Mouse (Mus musculus) liver, embryonic 16.5 days (tissue): ENCODE measurements around the gene Abhd5. TPM values are rescaled to one million over a fixed set of nuclear protein-coding genes. Genes with fewer than 3 reads are reported as not detected.

Experiments
- ATAC-seq: fragments of 200-750 bp; cut with Nextera tagmentation; 2 replicates; pipeline ENCODE4 v1.8.0; 2017; ENCODE audit warnings: low read depth, mild to moderate bottlenecking, moderate number of reproducible peaks, moderate library complexity
- H3K27ac ChIP-seq: fragments of 300-500 bp; sonication (generic); 2 replicates; pipeline ENCODE4 v1.5.1; 2014; ENCODE audit warnings: mild to moderate bottlenecking, low read length
- H3K27me3 ChIP-seq: fragments of 300-500 bp; sonication (generic); 2 replicates; pipeline ENCODE4 v1.6.1; 2014; ENCODE audit warnings: low read depth, low read length, mixed read lengths; ENCODE audit not compliant: control insufficient read depth, insufficient read depth
- H3K36me3 ChIP-seq: fragments of 300-500 bp; sonication (generic); 2 replicates; pipeline ENCODE4 v1.6.1; 2014; ENCODE audit warnings: mild to moderate bottlenecking; ENCODE audit not compliant: control insufficient read depth, insufficient read depth
- H3K4me1 ChIP-seq: fragments of 300-500 bp; sonication (generic); 2 replicates; pipeline ENCODE4 v1.6.1; 2014; ENCODE audit warnings: low read depth, low read length, mixed read lengths; ENCODE audit not compliant: control insufficient read depth
- H3K4me2 ChIP-seq: fragments of 300-500 bp; sonication (generic); 2 replicates; pipeline ENCODE4 v1.6.1; 2014; ENCODE audit warnings: low read depth, low read length, mixed read lengths
- H3K4me3 ChIP-seq: fragments of 300-500 bp; sonication (generic); 2 replicates; pipeline ENCODE4 v1.5.1; 2014; ENCODE audit warnings: low read depth, mild to moderate bottlenecking, low read length
- H3K9ac ChIP-seq: fragments of 300-500 bp; sonication (generic); 2 replicates; pipeline ENCODE4 v1.6.1; 2014; ENCODE audit warnings: low read depth, low read length
- H3K9me3 ChIP-seq: fragments of 300-500 bp; sonication (generic); replicated peaks from 2 replicates; pipeline ENCODE4 v1.6.1; 2016; ENCODE audit warnings: low read length; ENCODE audit not compliant: control insufficient read depth
- WGBS: fragments of 180-500 bp; shearing (Covaris S2); extraction: QIAGEN DNeasy Blood & Tissue Kit; methylation state at CpG from one replicate; pipeline ENCODE4 v1.1.7; 2014; ENCODE audit not compliant: insufficient replicate concordance; 5-methylcytosine and 5-hydroxymethylcytosine counted together
- polyA plus RNA-seq: library from polyadenylated mRNA; unstranded; fragments of >200 nt; fragmentation: Nextera tagmentation; extraction: Ambion mirVana; gene quantifications from 2 replicates; pipeline ENCODE4 v1.2.1, GENCODE M21; 2015

Gene Abhd5
- polyA plus RNA-seq, 1 experiment from 2014 or later = 23.9 TPM

DNA sequence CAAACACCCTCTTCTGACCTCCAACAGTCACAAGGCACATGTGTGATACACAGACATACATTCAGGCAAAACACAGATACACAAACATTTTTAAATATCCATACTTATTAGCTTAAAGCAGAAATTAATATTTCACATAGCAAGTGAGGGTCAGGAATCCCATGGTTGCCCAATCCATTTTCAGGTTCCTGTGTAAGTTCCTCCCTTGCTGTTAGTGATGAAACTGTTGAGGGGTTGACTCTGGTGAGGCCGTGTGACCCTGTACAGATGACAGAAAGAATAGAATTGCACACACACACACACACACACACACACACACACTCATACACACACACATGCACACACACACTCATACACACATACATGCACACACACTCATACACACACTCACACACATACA lies 63.2 kb downstream of the Abhd5 start:
- Histone ChIP-seq H3K4me3 (no peak overlapping the region), H3K9me3 (no peaks in the 10 kb centered on the region), H3K27me3 (no peaks in the 10 kb centered on the region), H3K9ac (no peak overlapping the region), H3K4me1 (no peaks in the 10 kb centered on the region), H3K27ac (no peak overlapping the region), H3K4me2 (no peak overlapping the region), H3K36me3 (no peaks in the 10 kb centered on the region)
- peak; percentile 30; the same call in 1 of the 2 replicates for ATAC-seq
- WGBS = 45% methylated on average over 1 of the region's 1 CpGs

DNA sequence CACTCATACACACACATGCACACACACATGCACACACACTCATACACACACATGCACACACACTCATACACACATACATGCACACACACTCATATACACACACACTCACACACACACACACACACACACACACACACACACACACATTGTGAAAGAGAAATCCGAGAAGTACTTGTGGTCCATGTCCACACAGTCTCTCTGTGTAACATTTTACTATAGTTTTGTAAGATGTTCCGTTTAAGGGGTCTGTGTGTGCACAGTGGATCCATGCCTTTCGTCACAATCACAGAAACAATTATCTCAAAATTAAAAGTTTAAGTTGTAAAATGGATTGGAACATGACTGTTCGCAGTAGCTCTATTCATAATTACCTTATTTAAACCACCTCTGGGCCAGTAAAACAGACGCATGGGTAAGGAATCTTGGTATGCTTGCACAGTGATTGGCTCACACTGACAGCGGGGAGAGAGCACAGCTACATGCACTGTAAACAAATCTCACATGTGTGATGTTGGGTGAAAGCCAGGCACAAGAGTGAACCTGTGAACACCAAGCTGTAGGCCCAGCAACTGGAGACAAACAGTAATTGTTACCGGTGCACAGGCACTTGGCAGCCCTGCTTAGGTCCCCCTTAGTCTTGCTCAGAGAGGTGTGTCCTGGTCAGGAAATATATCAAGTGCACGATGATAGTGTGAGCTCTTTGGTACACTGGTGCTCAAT lies 63.8 kb downstream of the Abhd5 start:
- Histone ChIP-seq H3K4me1 (no peaks in the 10 kb centered on the region), H3K4me3 (no peak overlapping the region), H3K4me2 (no peak overlapping the region), H3K9ac (no peak overlapping the region), H3K36me3 (no peaks in the 10 kb centered on the region), H3K9me3 (no peaks in the 10 kb centered on the region), H3K27me3 (no peaks in the 10 kb centered on the region), H3K27ac (no peak overlapping the region)
- peak; percentile 13; the same call in 1 of the 2 replicates for ATAC-seq
- WGBS = 65% methylated on average over 8 of the region's 8 CpGs

DNA sequence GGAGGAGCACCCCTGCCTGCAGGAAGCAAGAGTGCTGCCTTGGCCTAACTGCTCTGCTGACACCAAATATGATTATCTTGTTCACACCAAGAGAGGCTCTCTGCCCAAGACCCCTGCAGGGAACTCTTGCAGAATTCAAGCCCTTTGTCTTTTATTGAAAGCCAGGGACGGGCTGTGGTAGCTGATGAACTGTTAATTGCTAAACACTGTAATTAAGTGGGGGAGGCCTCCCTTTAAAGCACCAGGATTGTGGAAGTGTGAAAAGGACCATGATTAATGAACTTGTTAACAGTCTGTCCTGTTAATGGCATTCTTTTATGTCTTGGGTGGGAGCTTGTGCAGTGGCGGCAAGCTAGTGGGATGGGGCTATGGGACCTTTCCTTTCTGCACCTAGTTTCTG lies 65.2 kb downstream of the Abhd5 start:
- Histone ChIP-seq H3K9ac (no peak overlapping the region), H3K27ac (no peak overlapping the region), H3K36me3 (no peaks in the 10 kb centered on the region), H3K27me3 (no peaks in the 10 kb centered on the region), H3K9me3 (no peaks in the 10 kb centered on the region), H3K4me1 (no peaks in the 10 kb centered on the region), H3K4me3 (no peak overlapping the region), H3K4me2 (no peak overlapping the region)
- ATAC-seq = no peak
- WGBS = 60% methylated on average over 2 of the region's 2 CpGs

- no peaks in the 10 kb centered on the region for H3K27me3 ChIP-seq
- no peak overlapping the region for H3K4me2 ChIP-seq
- 52% methylated on average over 5 of the region's 5 CpGs for WGBS
- no peaks in the 10 kb centered on the region for H3K36me3 ChIP-seq
- H3K27ac ChIP-seq = no peak overlapping the region
- H3K4me1 ChIP-seq = no peaks in the 10 kb centered on the region
- no peak for ATAC-seq
- H3K4me3 ChIP-seq = no peak overlapping the region
- H3K9me3 ChIP-seq = no peaks in the 10 kb centered on the region
- H3K9ac ChIP-seq = no peak overlapping the region
Observed at GRCm38 (mm10) chr9:122420195-122420756, 68.9 kb downstream of the Abhd5 start.

DNA sequence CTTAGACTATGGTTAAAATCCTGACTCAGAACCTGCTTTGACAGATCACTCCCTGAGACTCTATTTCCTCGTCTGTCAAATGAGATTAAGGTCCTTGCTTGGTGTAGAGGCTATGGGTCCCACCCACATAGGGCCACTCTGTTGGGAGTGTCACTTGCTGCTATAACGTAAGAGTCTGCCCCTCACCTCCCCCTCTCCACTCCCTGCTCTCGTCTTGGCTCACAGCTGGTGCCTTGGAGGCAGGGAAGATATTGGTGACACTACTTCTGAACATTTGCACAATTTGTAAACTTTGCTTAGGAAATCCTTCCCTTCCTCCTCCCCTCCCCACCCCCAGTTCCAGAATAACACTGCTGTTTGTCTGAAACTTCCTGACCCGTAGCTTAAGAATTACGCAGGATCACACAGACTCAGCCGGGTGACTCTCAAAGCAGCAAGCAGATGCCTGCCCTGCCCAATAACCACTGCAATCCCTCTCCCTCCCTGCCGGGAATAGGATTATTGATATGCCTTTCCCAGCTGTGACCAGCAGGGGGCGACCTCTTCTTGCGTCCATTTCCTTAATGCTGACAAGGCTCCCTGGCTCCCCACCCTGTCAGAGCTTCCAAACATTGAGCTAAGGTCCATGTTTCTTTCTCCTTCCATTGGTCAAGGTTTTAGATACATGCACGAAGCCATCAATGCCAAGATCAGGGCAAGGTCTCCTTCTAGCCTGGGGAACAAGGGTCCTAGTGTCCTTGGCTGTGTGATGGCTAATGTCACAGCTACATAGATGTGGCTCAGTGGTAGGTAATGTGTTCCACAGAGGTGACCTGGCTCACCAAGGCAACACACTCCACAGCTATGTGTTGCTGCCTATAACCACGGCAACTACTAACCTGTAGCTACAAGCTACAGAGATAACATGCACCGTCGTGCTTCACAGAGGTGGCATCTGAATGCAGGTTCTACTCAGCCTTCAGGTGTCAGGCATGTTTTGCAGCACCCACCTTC lies 69.7 kb downstream of the Abhd5 start:
- 0 out of 2 replicates have a peak, but pooled peaks have one; percentile 3 for ATAC-seq
- 21% methylated on average over 13 of the region's 13 CpGs for WGBS

GRCm38 (mm10) chr9:122421911-122422310 lies 70.5 kb downstream of the Abhd5 start:
- no peaks in the 10 kb centered on the region for H3K27me3 ChIP-seq
- ATAC-seq = no peak
- 65% methylated on average over 8 of the region's 8 CpGs for WGBS

More for the DNA sequence above, 69.7 kb downstream of the Abhd5 start:
- Histone ChIP-seq H3K4me1 (no peaks in the 10 kb centered on the region), H3K4me2 (no peak overlapping the region), H3K9ac (no peak overlapping the region), H3K36me3 (no peaks in the 10 kb centered on the region), H3K4me3 (no peak overlapping the region), H3K27me3 (no peaks in the 10 kb centered on the region), H3K27ac (no peak overlapping the region), H3K9me3 (no peaks in the 10 kb centered on the region)

DNA sequence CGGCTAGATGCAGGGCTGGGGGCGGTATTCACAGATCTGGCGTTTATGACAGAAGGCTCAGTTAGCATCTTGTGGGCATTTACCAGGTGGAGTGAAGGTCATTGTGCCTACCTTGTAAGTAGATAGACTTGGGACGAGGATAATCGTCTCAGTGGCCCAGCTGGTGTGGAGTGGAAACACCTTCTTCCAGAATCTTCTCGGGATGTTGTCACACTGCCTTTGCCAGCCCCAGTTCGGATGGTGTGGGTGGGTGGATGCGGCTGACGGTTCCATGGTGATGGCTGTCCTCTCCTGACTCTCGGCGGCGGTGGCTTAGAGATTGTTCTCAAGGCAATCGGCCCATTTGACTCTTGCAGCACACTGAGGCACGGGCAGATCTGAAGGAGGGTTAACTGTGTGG lies 71.3 kb downstream of the Abhd5 start:
- H3K36me3 ChIP-seq = no peaks in the 10 kb centered on the region
- no peaks in the 10 kb centered on the region for H3K27me3 ChIP-seq
- no peak for ATAC-seq
- H3K9ac ChIP-seq = no peak overlapping the region
- 71% methylated on average over 14 of the region's 14 CpGs for WGBS
- H3K4me1 ChIP-seq = no peaks in the 10 kb centered on the region
- no peak overlapping the region for H3K4me3 ChIP-seq
- no peak overlapping the region for H3K27ac ChIP-seq
- H3K9me3 ChIP-seq = no peaks in the 10 kb centered on the region
- H3K4me2 ChIP-seq = no peak overlapping the region

More at GRCm38 (mm10) chr9:122421911-122422310, 70.5 kb downstream of the Abhd5 start:
- Histone ChIP-seq H3K36me3 (no peaks in the 10 kb centered on the region), H3K9me3 (no peaks in the 10 kb centered on the region), H3K9ac (no peak overlapping the region), H3K27ac (no peak overlapping the region), H3K4me1 (no peaks in the 10 kb centered on the region), H3K4me2 (no peak overlapping the region), H3K4me3 (no peak overlapping the region)

DNA sequence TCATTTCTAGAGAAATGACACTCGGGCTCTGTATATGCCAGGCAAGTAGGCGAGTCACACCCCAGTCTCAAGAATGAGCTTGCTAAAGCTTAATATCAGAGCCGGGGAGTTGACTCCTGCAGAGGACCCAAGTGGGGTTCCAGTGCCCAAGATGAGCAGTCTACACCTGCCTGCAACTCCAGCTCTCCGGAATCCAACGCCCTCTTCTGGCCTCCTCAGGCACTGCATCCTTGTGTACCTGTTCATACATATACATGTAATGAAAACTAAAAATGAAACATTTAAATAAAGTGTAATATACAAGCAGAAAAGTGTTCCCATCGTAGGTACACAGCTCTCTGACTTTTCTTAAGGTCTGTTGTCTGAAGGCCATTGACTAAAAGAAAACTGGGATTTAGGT lies 71.7 kb downstream of the Abhd5 start:
- 50% methylated on average over 6 of the region's 6 CpGs for WGBS

More for the DNA sequence above, 71.7 kb downstream of the Abhd5 start:
- Histone ChIP-seq H3K4me2 (no peak overlapping the region), H3K27ac (no peak overlapping the region), H3K9me3 (no peaks in the 10 kb centered on the region), H3K9ac (no peak overlapping the region), H3K4me3 (no peak overlapping the region), H3K27me3 (no peaks in the 10 kb centered on the region), H3K36me3 (no peaks in the 10 kb centered on the region), H3K4me1 (no peaks in the 10 kb centered on the region)
- ATAC-seq = no peak
